Mouse (Mus musculus): Measurements from ENCODE around the gene Pou5f1. TPM values are rescaled to one million over a fixed set of nuclear protein-coding genes. Genes with fewer than 3 reads are reported as not detected.
"Not testable (repeated sequence)": the region's sequence is repeated elsewhere in the genome, so short reads cannot be mapped to it uniquely, and the experiment has no call there.

Pou5f1 gene
- polyA plus RNA-seq, 1 experiment from 2014 or later, result not detected

GRCm38 (mm10) chr17:35504628-35505481, 963 bp upstream of the Pou5f1 start:
- Histone ChIP-seq H3K4me2 (ENCODE audit: low read depth, low read length) (no peak overlapping the region), H3K4me3 (ENCODE audit: low read depth, low read length) (no peak overlapping the region), H3K9me3 (replicated peaks; ENCODE audit: control insufficient read depth, low read length) (no peaks in the 10 kb centered on the region), H3K27me3 (ENCODE audit: control insufficient read depth, insufficient read depth, low read length) (peaks cover 26% of the 10 kb centered on the region), H3K9ac (replicated peaks; ENCODE audit: low read length) (no peak overlapping the region), H3K36me3 (replicated peaks; ENCODE audit: control insufficient read depth, insufficient read depth, low read depth, low read length) (no peaks in the 10 kb centered on the region), H3K27ac (replicated peaks; ENCODE audit: low read depth, low read length) (no peak overlapping the region), H3K4me1 (ENCODE audit: control insufficient read depth, insufficient read depth, low read length) (no peaks in the 10 kb centered on the region)
- WGBS, result 9% methylated on average over 8 of the region's 8 CpGs
- ATAC-seq (replicated peaks; ENCODE audit: insufficient number of reproducible peaks, low FRiP score, low TSS enrichment, low read depth), result no peak
- no peak for DNase-seq (ENCODE audit: low spot score)

- Histone ChIP-seq H3K36me3 (replicated peaks; ENCODE audit: control insufficient read depth, insufficient read depth, low read depth, low read length) (no peaks in the 10 kb centered on the region), H3K27ac (replicated peaks; ENCODE audit: low read depth, low read length) (no peak overlapping the region), H3K9ac (replicated peaks; ENCODE audit: low read length) (no peak overlapping the region), H3K27me3 (ENCODE audit: control insufficient read depth, insufficient read depth, low read length) (peaks cover 26% of the 10 kb centered on the region), H3K4me1 (ENCODE audit: control insufficient read depth, insufficient read depth, low read length) (no peaks in the 10 kb centered on the region), H3K4me3 (ENCODE audit: low read depth, low read length) (no peak overlapping the region), H3K9me3 (replicated peaks; ENCODE audit: control insufficient read depth, low read length) (no peaks in the 10 kb centered on the region), H3K4me2 (ENCODE audit: low read depth, low read length) (no peak overlapping the region)
- ATAC-seq (replicated peaks; ENCODE audit: insufficient number of reproducible peaks, low FRiP score, low TSS enrichment, low read depth) (no peak), DNase-seq (ENCODE audit: low spot score) (no peak)
- WGBS, result 8% methylated on average over 10 of the region's 10 CpGs
These were observed 1.1 kb downstream of the Pou5f1 start for GRCm38 (mm10) chr17:35506881-35507280.

GRCm38 (mm10) chr17:35507556-35508260, 1.9 kb downstream of the Pou5f1 start:
- Histone ChIP-seq H3K9me3 (replicated peaks; ENCODE audit: control insufficient read depth, low read length) (no peaks in the 10 kb centered on the region), H3K9ac (replicated peaks; ENCODE audit: low read length) (no peak overlapping the region), H3K4me2 (ENCODE audit: low read depth, low read length) (no peak overlapping the region), H3K27ac (replicated peaks; ENCODE audit: low read depth, low read length) (no peak overlapping the region), H3K36me3 (replicated peaks; ENCODE audit: control insufficient read depth, insufficient read depth, low read depth, low read length) (no peaks in the 10 kb centered on the region; the same call in 1 of the 2 replicates), H3K27me3 (ENCODE audit: control insufficient read depth, insufficient read depth, low read length) (peaks cover 26% of the 10 kb centered on the region), H3K4me3 (ENCODE audit: low read depth, low read length) (no peak overlapping the region), H3K4me1 (ENCODE audit: control insufficient read depth, insufficient read depth, low read length) (no peaks in the 10 kb centered on the region)
- DNase-seq (ENCODE audit: low spot score), result no peak
- WGBS, result 22% methylated on average over 13 of the region's 13 CpGs
- no peak for ATAC-seq (replicated peaks; ENCODE audit: insufficient number of reproducible peaks, low FRiP score, low TSS enrichment, low read depth)

GRCm38 (mm10) chr17:35508279-35508678, 2.5 kb downstream of the Pou5f1 start:
- H3K27me3 ChIP-seq (ENCODE audit: control insufficient read depth, insufficient read depth, low read length), result peaks cover 26% of the 10 kb centered on the region
- DNase-seq (ENCODE audit: low spot score); H3K4me3 ChIP-seq (ENCODE audit: low read depth, low read length); H3K36me3 ChIP-seq (replicated peaks; ENCODE audit: control insufficient read depth, insufficient read depth, low read depth, low read length); H3K4me2 ChIP-seq (ENCODE audit: low read depth, low read length); H3K9ac ChIP-seq (replicated peaks; ENCODE audit: low read length); H3K27ac ChIP-seq (replicated peaks; ENCODE audit: low read depth, low read length); H3K9me3 ChIP-seq (replicated peaks; ENCODE audit: control insufficient read depth, low read length); ATAC-seq (replicated peaks; ENCODE audit: insufficient number of reproducible peaks, low FRiP score, low TSS enrichment, low read depth); H3K4me1 ChIP-seq (ENCODE audit: control insufficient read depth, insufficient read depth, low read length): not testable (repeated sequence)
- WGBS, result 51% methylated on average over 4 of the region's 5 CpGs

GRCm38 (mm10) chr17:35509284-35509683, 3.5 kb downstream of the Pou5f1 start:
- peaks cover 26% of the 10 kb centered on the region for H3K27me3 ChIP-seq (ENCODE audit: control insufficient read depth, insufficient read depth, low read length)
- no peaks in the 10 kb centered on the region for H3K9me3 ChIP-seq (replicated peaks; ENCODE audit: control insufficient read depth, low read length)
- no peaks in the 10 kb centered on the region for H3K4me1 ChIP-seq (ENCODE audit: control insufficient read depth, insufficient read depth, low read length)
- 0 out of 2 replicates have a peak, but pooled peaks have one; percentile 6 for ATAC-seq (replicated peaks; ENCODE audit: insufficient number of reproducible peaks, low FRiP score, low TSS enrichment, low read depth)
- no peak overlapping the region for H3K4me2 ChIP-seq (ENCODE audit: low read depth, low read length)
- WGBS, result 20% methylated on average over 8 of the region's 8 CpGs
- H3K36me3 ChIP-seq (replicated peaks; ENCODE audit: control insufficient read depth, insufficient read depth, low read depth, low read length), result no peaks in the 10 kb centered on the region; the same call in 1 of the 2 replicates
- peak; percentile 73 for DNase-seq (ENCODE audit: low spot score)
- no peak overlapping the region for H3K4me3 ChIP-seq (ENCODE audit: low read depth, low read length)
- no peak overlapping the region for H3K27ac ChIP-seq (replicated peaks; ENCODE audit: low read depth, low read length)
- no peak overlapping the region for H3K9ac ChIP-seq (replicated peaks; ENCODE audit: low read length)

GRCm38 (mm10) chr17:35512916-35513626, 7.3 kb downstream of the Pou5f1 start:
- DNase-seq (ENCODE audit: low spot score) (no peak), ATAC-seq (replicated peaks; ENCODE audit: insufficient number of reproducible peaks, low FRiP score, low TSS enrichment, low read depth) (no peak)
- no peak overlapping the region for H3K4me2 ChIP-seq (ENCODE audit: low read depth, low read length)
- no peaks in the 10 kb centered on the region for H3K9me3 ChIP-seq (replicated peaks; ENCODE audit: control insufficient read depth, low read length)
- H3K36me3 ChIP-seq (replicated peaks; ENCODE audit: control insufficient read depth, insufficient read depth, low read depth, low read length), result no peaks in the 10 kb centered on the region; the same call in 1 of the 2 replicates
- H3K9ac ChIP-seq (replicated peaks; ENCODE audit: low read length), result no peak overlapping the region
- H3K27ac ChIP-seq (replicated peaks; ENCODE audit: low read depth, low read length), result no peak overlapping the region
- peaks cover under 1% of the 10 kb centered on the region; the same call in 1 of the 2 replicates for H3K27me3 ChIP-seq (ENCODE audit: control insufficient read depth, insufficient read depth, low read length)
- H3K4me1 ChIP-seq (ENCODE audit: control insufficient read depth, insufficient read depth, low read length), result peaks cover 9% of the 10 kb centered on the region
- H3K4me3 ChIP-seq (ENCODE audit: low read depth, low read length), result no peak overlapping the region
- WGBS, result 82% methylated on average over 7 of the region's 7 CpGs

GRCm38 (mm10) chr17:35513886-35514285, 8.1 kb downstream of the Pou5f1 start:
- H3K4me1 ChIP-seq (ENCODE audit: control insufficient read depth, insufficient read depth, low read length), result peaks cover 9% of the 10 kb centered on the region
- no peak overlapping the region for H3K4me2 ChIP-seq (ENCODE audit: low read depth, low read length)
- H3K27ac ChIP-seq (replicated peaks; ENCODE audit: low read depth, low read length), result no peak overlapping the region
- no peaks in the 10 kb centered on the region for H3K9me3 ChIP-seq (replicated peaks; ENCODE audit: control insufficient read depth, low read length)
- DNase-seq (ENCODE audit: low spot score) (peak; percentile 80), ATAC-seq (replicated peaks; ENCODE audit: insufficient number of reproducible peaks, low FRiP score, low TSS enrichment, low read depth) (no peak)
- 13% methylated on average over 2 of the region's 2 CpGs for WGBS
- no peaks in the 10 kb centered on the region for H3K27me3 ChIP-seq (ENCODE audit: control insufficient read depth, insufficient read depth, low read length)
- H3K36me3 ChIP-seq (replicated peaks; ENCODE audit: control insufficient read depth, insufficient read depth, low read depth, low read length), result no peaks in the 10 kb centered on the region; the same call in 1 of the 2 replicates
- H3K9ac ChIP-seq (replicated peaks; ENCODE audit: low read length), result no peak overlapping the region
- no peak overlapping the region for H3K4me3 ChIP-seq (ENCODE audit: low read depth, low read length)
